Mouse (Mus musculus) T-helper 2 cell (primary cell): ENCODE data around the gene AC124108.1.

Source experiments
- in situ Hi-C: fragments of 300-600 bp; cut with MboI, MseI; formaldehyde crosslinking; loops from one replicate; pipeline ENCODE4 v1.15.1; 2025; ENCODE audit warnings: high pct_unique_total_duplicates

The AC124108.1 gene

DNA sequence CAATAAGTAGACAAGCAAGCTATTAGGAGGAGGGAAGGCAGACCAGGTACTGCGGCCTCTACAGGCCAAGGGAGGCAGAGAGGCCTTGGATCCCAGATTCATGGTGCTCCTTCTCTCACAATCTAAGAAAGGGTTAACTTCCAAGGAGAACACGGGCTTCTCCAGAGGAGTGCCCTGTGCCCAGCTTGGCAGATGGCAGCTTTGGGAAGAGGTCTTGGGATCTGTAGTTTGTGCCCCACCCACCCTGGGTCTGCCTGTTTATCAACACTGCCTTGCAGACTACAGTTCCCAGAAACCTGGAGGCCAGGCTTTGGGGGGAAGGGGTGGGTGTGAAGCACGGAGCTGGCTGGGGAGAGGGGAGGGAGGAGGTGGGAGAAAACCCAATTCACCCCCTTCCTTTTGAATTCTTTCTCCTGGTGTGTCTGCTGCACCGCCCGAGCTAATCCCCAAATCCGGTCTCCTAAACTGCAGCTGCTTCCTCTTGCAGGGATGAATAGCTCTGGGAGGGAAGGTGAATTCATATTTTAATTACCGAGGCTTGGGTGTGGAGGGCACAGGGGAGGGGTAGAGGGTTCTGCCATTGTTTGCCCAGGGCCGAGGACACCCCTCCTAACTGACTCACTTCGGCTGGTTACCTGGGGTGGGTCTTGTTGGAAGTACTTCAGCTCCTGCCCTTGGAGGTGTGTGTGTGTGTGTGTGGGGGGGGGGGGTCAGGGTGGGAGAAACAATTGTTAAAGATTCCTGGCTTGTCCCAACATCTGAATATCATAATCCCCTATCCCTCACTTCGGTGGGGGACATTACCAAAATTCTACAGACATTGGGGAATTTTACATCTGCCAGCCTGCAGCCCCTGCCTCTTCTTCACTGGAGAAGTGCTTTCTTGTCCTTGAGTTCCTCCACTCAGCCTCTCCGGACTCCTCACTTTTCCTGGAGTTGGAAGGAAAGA, 9.6 kb downstream of the AC124108.1 start:
- in situ Hi-C loops, result no loop called here

DNA sequence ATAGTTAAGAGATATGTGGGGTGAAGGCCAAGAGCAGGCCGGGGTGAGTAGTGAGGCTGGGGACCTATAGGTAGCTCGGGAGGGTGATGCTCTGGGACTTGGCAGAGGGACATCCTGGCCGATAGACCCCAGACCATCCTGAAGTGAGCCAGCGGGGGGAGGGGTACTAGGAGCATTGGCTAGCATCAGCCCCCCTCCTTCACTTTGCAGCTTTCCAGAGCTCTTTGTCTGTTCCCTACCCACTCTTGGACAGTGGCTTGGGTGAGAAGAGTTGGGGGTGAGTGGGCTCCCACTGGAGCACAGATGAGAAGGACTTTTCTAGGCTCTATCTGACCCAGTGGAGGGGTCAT, 10.2 kb downstream of the AC124108.1 start:
- in situ Hi-C loops, result no loop called here

DNA sequence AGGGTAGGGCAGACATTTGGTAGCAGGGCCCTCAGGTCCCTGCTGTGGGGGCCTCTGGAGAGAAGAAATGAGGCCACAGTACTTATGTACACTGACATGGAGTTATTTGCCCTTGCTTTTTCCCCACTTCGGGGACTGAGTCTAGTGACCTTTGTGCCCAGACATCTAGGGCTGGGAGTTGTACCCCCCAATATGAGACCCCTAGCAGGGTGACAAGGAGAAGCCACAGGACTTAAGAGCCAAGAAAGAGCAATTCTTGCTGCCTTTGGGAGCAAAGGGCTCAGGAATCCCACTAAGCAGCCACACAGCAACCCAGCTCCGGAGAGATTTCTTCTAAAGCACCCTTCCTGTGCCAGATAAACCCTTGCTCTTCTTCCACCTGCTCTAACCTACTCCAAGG, 10.7 kb downstream of the AC124108.1 start:
- in situ Hi-C loops, result no loop called here

DNA sequence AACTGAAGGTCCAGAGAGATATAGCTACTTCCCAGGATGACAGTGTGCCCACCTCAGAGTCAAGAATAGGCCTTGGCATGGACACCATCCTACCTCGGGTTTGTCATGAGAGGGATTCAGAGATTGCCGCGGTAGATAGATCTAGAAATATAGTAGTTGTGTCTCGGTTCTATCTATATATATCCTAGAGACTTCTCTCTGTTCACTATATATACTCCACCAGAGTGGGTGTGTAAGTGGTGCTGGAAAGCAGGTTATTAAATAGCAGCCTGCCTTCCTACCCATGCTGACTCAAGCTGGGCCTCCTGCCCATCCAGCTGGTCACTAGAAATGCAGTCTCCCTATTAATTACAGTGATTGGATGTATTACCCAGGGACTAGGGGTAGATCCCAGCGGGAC, 11.5 kb downstream of the AC124108.1 start:
- in situ Hi-C loops, result no loop called here

DNA sequence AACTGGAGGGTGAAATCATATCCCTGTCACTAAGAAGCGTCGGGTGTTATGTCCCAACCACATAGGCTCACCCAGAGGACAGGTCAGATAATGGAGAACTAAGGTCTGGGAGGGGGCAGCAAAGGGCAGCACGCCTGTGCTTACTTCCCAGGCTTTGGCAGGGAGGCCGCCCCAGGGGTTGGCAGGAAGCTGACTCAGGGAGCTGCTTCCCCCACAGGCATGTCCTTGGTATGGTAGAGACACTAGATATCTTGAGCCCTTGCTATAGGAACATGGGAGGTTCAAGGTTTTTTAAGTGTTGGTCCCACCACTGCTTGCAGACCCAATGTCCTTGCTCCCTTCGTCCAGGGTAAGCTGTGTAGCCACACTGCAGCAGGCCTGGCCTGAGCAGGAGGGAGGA, 14.7 kb downstream of the AC124108.1 start:
- in situ Hi-C loops, result no loop called here

DNA sequence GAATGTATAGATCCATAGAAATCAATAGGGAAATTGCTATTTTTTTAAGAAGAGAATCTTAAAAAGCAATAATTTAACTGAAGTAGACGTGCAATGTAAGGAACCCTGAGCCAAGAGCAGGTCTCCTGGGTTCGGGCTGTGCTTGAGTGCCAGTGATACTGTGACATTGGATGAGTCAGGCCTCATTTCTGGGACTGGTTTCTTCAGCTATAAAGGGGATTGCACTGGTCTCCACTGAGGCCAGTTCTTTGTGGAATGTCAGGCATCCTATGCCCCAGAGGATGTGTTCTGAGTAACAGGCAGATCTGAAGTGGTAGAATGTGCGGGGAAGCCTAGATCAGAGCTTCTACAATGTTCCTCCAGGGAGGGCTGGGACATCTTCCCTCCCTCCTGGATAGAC, 15.6 kb downstream of the AC124108.1 start:
- in situ Hi-C loops, result no loop called here

DNA sequence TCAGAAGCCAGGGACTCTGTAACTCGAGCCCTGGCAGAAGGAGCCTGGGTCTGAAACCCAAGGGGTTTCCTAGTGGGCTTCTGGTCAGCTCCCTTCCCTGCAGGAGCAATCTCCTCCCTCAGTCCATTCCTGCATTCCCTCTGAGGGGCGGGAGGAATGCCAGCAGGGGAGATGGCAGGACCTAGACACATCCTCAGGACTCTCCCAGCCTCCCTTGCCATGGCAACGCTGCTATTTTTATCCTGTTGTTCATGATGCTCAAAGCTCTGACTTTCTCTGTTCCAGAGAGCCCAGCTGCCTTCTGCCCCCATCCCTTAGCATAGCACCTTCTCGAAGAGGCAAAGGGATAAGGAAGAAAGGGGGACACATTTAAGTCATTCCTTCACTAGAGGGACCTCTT, 16.9 kb downstream of the AC124108.1 start:
- in situ Hi-C loops, result no loop called here

DNA sequence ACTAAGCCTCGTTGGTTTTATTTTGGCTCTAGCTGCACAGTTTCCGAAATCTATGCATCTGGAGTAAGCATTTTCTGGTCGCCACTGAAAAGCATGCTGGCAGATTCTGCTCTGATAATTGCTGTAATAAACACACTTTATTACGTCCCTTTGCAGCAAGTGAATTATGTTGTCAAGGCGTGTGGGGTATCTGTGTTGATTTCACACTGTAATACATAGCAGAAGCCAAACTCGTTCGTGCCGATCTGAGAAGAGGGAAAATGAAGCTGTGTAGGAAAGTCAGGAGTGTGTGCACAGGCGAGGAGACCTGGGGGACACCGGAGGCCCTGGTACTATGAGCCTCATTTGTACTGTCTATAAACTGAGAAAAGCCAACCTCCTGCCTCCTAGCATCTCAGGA, 18.1 kb downstream of the AC124108.1 start:
- in situ Hi-C loops, result no loop called here

DNA sequence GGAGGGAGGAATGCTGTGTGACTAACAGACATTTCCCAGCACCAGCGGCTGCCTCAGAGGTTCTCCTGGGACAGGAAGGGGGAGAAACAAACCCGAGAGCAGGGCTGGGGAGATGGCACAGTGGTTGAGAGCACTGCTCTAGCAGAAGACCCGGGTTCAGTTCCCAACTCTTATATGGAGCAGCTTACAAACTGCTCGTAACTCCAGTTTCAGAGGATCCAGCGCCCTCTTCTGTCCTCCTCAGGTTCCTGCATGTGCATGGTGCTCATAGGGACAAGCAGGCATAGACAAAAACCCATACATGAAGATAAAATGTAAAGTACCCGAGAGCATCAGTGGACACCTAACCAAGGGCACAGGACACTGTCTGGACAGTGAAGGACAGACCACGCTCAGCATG, 19.7 kb downstream of the AC124108.1 start:
- in situ Hi-C loops, result no loop called here

DNA sequence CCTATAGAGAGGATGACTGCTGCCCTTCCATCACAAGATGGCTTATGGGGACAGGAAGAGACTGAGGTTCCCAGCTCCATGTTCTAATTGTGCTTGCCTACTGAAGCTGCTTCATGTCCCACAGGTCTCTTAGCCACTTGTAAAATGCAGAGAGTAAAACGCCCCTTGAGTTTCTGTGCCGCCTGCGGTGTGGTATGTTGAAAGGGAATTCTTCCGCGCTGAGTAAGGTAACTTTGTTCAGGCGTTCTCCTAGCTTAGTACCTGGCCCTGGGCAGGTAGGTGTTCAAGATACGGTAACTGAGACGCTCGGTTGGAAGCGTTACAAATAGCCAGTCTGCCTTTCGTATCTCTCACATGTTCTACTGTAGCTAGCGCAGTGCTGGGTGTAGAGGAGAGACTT, 20.4 kb downstream of the AC124108.1 start:
- in situ Hi-C loops, result no loop called here

DNA sequence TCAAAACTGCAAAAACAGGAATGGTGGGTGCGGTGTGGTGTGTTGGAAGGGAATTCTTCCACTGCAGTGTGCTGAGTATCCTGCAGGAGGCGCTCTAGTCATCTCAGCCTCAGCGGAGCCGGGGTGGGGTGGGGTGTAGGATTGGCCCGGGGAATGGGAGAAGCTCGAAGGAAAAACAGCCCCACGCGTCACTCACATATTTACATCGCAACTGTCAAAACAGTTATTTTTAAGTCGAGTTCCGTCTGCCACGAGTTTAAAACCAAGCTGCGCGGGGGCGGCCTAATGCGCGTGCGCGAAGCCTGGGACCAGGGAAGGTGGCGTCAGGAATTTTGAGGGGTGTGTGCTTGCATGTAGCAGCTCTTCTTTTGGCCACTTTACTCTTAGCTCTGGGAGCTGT, 21.0 kb downstream of the AC124108.1 start:
- in situ Hi-C loops, result no loop called here

DNA sequence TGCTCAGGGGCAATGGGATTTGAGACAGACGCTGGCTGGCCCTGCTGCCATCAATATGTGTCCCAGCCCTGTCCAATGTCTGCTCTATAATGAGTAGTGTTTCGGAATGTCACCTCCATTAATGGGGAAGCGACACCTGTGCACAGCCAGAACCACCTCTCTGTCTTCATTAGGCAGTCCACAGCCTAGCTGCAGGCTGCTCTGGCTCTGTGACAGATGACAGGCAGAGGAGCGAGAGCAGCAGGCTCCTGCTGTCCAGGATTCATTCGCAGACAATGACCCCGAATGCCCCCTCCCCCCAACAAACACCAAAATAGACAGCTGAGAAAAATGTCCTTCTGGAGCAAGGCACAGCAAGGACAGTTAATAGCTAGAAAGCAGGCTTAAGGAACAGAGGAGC, 21.8 kb downstream of the AC124108.1 start:
- in situ Hi-C loops, result no loop called here

DNA sequence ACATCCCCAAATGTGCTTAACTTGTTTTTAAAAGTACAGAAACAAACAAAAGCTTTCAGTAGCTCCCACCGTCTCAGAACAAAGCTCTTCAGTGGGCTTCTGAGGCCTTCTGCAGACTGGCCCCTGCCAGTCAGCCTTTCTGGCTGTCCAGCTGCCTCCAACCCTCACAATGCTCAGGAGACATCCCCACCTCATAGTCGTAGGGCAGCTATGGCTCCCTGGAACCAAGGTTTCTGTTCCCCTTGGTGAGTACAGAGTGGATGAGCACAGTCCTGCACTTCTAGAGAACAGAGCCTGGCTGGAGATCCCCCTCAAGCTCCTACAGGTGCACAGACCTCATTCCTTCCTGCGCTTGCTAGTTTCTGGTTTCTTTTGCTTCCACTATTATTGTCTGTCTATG, 25.0 kb downstream of the AC124108.1 start:
- in situ Hi-C loops, result no loop called here

DNA sequence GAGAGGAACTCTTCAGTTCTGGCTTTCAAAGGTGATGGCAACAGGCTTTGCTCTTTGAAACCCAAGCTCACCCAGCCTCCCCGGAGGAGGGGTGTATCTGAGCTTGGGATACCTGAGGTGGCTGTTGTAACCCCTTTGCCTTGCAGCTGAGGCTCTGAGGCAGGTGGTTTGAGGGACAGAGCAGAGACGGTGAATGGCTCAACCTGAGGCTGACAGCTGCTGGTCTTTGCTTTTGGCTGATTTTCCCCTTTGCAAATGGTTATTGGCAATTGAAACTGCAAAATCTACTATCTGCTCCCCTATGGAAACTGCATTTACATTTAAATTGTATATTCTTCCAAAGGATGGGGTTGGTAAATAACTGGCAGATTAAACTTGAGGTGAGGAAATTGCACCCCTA, 30.4 kb downstream of the AC124108.1 start:
- in situ Hi-C loops, result no loop called here

DNA sequence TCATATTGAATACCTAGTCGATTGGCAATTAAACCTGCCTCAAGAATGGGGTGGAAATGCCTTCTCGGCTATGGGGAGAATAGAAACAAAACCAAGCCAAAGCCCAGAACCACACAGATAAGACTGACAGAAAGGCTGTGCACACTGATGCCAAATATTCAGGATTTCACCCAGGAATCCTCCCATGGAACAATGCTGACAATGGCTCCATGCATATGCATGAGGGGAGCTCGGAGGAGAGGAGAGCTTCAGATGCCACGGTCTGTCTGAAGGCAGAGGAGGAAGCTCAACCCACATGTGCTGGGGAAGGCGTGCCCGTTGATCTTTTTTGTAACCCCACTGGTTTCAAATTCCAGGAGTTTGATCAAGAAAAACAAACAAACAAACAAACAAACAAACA, 30.9 kb downstream of the AC124108.1 start:
- in situ Hi-C loops, result no loop called here

DNA sequence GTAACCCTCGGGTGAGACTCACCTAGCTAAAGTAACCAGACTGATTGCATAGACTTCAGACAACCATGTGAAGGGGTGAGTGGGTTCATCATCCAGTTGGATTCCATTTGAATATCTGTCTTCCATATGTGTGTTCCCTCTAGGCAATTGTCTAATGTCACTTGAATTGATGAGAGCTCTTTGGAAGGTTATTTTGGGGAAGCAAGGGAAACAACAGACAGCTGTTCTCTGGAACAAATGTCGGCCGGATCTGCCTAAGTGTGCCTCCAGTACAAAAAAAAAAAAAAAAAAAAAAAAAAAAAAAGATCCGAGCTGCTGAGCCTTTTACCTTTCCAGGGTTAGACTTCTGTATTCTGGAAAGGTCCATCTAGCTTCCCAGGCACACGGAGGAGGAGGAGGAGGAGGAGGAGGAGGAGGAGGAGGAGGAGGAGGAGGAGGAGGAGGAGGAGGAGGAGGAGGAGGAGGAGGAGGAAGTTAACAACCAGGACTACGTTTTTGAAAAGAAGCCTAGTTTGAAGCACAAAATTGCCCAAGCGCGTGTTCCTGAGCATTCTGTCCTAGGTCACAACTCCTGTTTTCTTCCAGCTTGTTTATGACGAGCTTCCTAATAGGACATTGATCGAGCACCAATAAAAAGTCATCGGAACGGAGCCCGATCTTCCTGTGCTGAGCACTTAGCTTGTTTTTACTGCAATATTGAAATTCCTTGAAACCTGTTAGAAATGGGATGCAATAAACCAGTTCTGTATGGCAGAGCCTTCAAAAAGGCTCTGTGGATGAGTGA, 35.2 kb downstream of the AC124108.1 start:
- in situ Hi-C loops, result no loop called here

DNA sequence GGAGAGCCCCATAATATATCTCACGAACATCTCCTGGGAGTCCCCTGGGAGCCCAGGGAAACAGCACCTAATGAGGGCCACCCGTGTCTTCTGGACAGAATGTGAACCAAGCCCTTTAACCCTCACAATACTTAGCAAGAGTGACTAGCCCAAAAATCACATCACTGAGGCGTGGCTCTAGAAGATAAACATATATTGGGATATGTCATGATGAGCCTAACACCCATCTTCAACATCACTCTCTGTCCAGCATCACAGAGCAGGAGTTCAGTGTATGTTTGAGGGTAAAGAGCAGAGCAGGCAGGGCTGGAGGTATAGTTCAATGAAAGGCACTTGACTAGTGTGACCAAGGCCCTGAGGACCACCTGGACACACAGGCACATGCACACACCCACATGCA, 38.4 kb downstream of the AC124108.1 start, which contains the start of gene Gm10188:
Gm10188 (minus strand) TSS at position 101 of the 400 bp plus-strand sequence.
- in situ Hi-C loops, result no loop called here

DNA sequence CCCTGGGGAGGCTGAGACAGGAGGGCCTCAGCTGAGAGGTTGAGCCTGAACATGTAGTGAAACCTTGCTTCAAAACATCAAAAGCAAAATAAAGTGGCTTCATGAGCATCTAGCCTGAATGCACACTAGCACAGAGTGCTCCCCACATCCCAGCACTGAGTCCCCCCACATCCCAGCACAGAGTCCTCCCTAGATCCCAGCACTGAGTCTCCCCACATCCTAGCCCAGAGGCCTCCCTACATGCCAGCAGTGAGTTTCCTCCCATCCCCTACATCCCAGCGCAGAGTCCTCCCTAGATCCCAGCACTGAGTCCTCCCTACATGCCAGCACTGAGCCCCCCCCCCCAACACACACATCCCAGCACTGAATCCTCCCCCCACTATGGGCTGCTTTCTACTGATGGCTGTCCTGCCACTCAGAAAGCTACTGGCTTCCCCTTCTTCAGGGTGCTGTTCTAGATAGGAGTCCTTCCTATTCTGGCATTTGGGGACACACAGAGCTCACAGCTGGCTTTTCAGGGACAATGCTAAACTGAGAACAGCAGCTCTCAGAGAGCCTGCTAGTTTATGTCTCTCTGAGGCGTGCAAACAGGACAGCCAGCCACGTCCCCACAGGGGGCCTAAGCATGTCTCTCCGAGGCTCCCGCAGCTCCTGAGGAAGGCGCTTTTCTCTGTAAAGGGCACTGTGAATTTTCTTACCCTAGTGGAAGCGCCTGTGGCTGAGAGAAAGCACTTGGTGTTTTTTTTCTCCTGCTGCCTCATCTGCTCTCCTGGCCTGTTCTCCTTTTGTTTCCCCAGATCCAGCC, 40.4 kb downstream of the AC124108.1 start:
- in situ Hi-C loops, result no loop called here

DNA sequence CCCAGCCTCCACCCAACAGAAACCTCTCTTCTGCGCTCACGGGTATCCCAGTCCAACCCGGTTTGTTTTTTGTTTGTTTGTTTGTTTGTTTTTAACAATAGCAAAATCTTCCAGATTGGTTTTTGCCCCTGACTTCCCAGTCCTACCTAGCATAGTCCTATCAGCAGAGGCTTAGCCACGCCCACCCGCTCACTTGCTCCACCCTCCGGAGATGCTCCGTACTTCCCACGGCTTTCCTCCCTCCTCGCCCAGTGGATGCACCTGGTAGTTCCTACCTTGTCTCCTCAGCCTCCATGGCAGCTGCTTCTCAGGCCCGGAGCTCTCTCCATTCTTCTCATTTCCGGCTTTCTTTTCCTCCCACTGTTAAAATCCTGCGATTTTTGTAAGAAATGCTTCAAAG, 42.3 kb downstream of the AC124108.1 start:
- in situ Hi-C loops, result no loop called here

DNA sequence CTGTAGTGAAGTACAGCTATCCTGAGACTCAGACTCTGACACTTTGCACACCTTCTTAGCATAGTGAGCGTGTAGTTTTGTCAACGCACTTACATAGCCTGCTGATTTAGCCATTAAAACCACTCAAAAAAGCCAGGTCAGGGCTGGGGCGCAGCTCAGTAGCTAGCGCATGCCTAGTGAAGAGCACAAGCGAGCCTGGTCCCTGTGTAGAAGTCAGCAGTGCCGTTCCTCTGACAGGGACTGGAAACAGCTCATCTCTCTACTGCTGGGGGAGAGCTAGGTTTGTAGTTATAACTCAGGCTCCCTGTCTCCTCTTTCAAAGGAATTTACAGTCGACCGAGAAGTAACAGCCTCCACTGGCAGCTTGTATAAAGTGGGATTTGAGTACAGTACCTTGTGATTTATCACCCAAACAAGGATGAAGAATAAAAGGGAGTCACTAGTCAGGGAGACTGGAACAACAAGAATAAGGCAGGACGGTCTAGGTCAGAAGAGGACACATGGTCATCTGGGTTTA, 43.6 kb downstream of the AC124108.1 start:
- in situ Hi-C loops, result no loop called here

DNA sequence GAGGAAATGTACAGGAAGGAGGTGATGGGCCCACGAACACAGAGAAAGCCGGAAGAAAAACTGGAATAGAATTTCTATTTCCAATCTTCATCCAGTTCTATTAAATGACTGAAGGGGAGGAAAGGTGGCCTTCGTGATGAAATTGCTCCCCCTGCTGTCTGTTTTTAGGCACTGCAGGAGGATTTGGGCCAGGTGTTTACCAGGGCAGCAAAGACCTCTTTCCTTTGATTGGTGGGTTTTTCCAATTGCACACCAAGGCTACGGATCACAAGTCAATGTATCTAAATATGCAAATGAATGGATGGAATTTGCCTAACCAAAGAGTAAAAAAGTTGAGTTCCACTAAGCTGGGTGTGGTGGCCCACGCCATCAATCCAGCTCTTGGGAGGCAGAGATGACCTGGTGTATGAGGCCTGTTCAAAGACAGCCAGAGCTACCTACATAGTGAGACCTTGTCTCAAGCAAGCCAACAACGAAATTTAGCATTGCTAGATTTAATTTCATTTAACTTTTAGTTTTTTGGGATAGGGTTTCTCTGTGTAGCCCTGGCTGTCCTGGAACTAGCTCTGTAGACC, 46.4 kb downstream of the AC124108.1 start:
- in situ Hi-C loops, result no loop called here
